Mouse (Mus musculus): ENCODE results near the gene Raver2. TPM values are rescaled to one million over a fixed set of nuclear protein-coding genes. Genes with fewer than 3 reads are reported as not detected.

Raver2 gene
- polyA plus RNA-seq, 1 experiment, result 0.04 TPM

DNA sequence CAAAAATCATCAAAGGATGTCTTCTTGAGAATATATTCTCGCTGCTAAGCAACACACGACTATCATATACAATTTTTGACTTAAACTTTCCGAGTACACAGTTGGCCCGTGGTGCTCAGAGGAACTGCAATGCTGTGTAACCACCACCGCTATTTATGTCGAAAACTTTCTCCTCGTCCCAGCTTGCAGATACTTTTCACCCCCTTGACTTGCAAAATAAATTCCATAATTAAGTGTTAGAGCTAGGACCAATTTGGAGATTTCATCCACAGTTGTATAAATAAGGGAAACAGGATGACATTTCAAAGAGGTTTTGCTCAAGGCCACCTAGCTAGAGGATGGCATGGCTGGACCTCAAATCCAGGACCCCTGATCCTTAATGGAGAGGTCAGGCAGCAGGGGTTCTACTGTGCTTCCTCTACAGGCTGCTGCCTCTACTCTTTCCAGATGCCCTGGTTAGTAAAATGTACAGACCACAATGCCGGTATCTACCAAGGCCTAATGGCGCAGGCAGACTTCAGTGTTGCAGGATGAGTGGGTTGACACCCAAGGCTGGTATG, 40.9 kb upstream of the Raver2 start:
- Histone ChIP-seq H3K4me2 (ENCODE audit: low read depth) (no peak overlapping the region), H3K4me3 (no peak overlapping the region), H3ac (ENCODE audit: control insufficient read depth, insufficient read length) (no peak overlapping the region), H3K36me3 (ENCODE audit: control insufficient read depth, insufficient read depth) (no peaks in the 10 kb centered on the region), H3K27me3 (ENCODE audit: control insufficient read depth, insufficient read depth, insufficient read length) (no peaks in the 10 kb centered on the region), H3K79me2 (ENCODE audit: control insufficient read depth, insufficient read depth) (no peaks in the 10 kb centered on the region)
- no peak for TF ChIP-seq TCF12 (IDR thresholded peaks at IDR 0.05; ENCODE audit: insufficient read depth, poor library complexity, severe bottlenecking)
- no peak for TF ChIP-seq POLR2AphosphoS2 (IDR thresholded peaks at IDR 0.05; ENCODE audit: insufficient read length, low read depth)

- Histone ChIP-seq H3K4me2 (ENCODE audit: low read depth) (no peak overlapping the region), H3K4me3 (no peak overlapping the region), H3ac (ENCODE audit: control insufficient read depth, insufficient read length) (no peak overlapping the region), H3K36me3 (ENCODE audit: control insufficient read depth, insufficient read depth) (no peaks in the 10 kb centered on the region), H3K27me3 (ENCODE audit: control insufficient read depth, insufficient read depth, insufficient read length) (no peaks in the 10 kb centered on the region), H3K79me2 (ENCODE audit: control insufficient read depth, insufficient read depth) (no peaks in the 10 kb centered on the region)
- no peak for TF ChIP-seq TCF12 (IDR thresholded peaks at IDR 0.05; ENCODE audit: insufficient read depth, poor library complexity, severe bottlenecking)
- TF ChIP-seq MYOD1 (IDR thresholded peaks at IDR 0.05; ENCODE audit: control insufficient read depth in 1 of 3, insufficient read length in 2 of 3, low read depth in 2 of 3), result no peak
- TF ChIP-seq E2F4 (IDR thresholded peaks at IDR 0.05; ENCODE audit: insufficient read depth), result no peak
- TF ChIP-seq MAX (IDR thresholded peaks at IDR 0.05; ENCODE audit: low read depth), result no peak
- no peak for TF ChIP-seq SRF (IDR thresholded peaks at IDR 0.05; ENCODE audit: control insufficient read depth, insufficient read length, low read depth)
- TF ChIP-seq TCF3 (IDR thresholded peaks at IDR 0.05; ENCODE audit: insufficient read length, low read depth), result no peak
- TF ChIP-seq CEBPB (IDR thresholded peaks at IDR 0.05; ENCODE audit: insufficient read depth, poor library complexity, severe bottlenecking), result no peak
- no peak for TF ChIP-seq REST (IDR thresholded peaks at IDR 0.05; ENCODE audit: insufficient read depth, insufficient read length)
- no peak for TF ChIP-seq POLR2A (IDR thresholded peaks at IDR 0.05; ENCODE audit: insufficient read length, low read depth)
These were observed 35.7 kb upstream of the Raver2 start for GRCm38 (mm10) chr4:101033047-101033446.

- no peak for TF ChIP-seq TCF3 (IDR thresholded peaks at IDR 0.05; ENCODE audit: insufficient read length, low read depth)
- TF ChIP-seq REST (IDR thresholded peaks at IDR 0.05; ENCODE audit: insufficient read depth, insufficient read length), result no peak
- no peak for TF ChIP-seq POLR2A (IDR thresholded peaks at IDR 0.05; ENCODE audit: insufficient read length, low read depth)
- TF ChIP-seq MYOG (IDR thresholded peaks at IDR 0.05; ENCODE audit: control insufficient read depth in 1 of 3, insufficient read depth in 1 of 3, insufficient read length in 2 of 3, low read depth in 2 of 3), result no peak
- TF ChIP-seq CEBPB (IDR thresholded peaks at IDR 0.05; ENCODE audit: insufficient read depth, poor library complexity, severe bottlenecking), result no peak
- no peak for TF ChIP-seq SRF (IDR thresholded peaks at IDR 0.05; ENCODE audit: control insufficient read depth, insufficient read length, low read depth)
- TF ChIP-seq MAX (IDR thresholded peaks at IDR 0.05; ENCODE audit: low read depth), result no peak
- TF ChIP-seq TCF12 (IDR thresholded peaks at IDR 0.05; ENCODE audit: insufficient read depth, poor library complexity, severe bottlenecking), result no peak
- no peak for TF ChIP-seq E2F4 (IDR thresholded peaks at IDR 0.05; ENCODE audit: insufficient read depth)
- no peak for TF ChIP-seq USF1 (IDR thresholded peaks at IDR 0.05; ENCODE audit: low read depth)
- TF ChIP-seq POLR2AphosphoS2 (IDR thresholded peaks at IDR 0.05; ENCODE audit: insufficient read length, low read depth), result no peak
- no peak for TF ChIP-seq MYOD1 (IDR thresholded peaks at IDR 0.05; ENCODE audit: control insufficient read depth in 1 of 3, insufficient read length in 2 of 3, low read depth in 2 of 3)
- H3K27me3 ChIP-seq (ENCODE audit: control insufficient read depth, insufficient read depth, insufficient read length), result no peaks in the 10 kb centered on the region
- no peak overlapping the region for H3K4me2 ChIP-seq (ENCODE audit: low read depth)
These were observed 33.7 kb upstream of the Raver2 start for GRCm38 (mm10) chr4:101035131-101035530.

GRCm38 (mm10) chr4:101037156-101037555, 31.6 kb upstream of the Raver2 start:
- H3K36me3 ChIP-seq (ENCODE audit: control insufficient read depth, insufficient read depth), result no peaks in the 10 kb centered on the region
- H3K79me2 ChIP-seq (ENCODE audit: control insufficient read depth, insufficient read depth), result no peaks in the 10 kb centered on the region
- no peak overlapping the region for H3ac ChIP-seq (ENCODE audit: control insufficient read depth, insufficient read length)
- H3K27me3 ChIP-seq (ENCODE audit: control insufficient read depth, insufficient read depth, insufficient read length), result no peaks in the 10 kb centered on the region
- H3K4me3 ChIP-seq, result no peak overlapping the region
- H3K4me2 ChIP-seq (ENCODE audit: low read depth), result no peak overlapping the region
- no peak for TF ChIP-seq TCF12 (IDR thresholded peaks at IDR 0.05; ENCODE audit: insufficient read depth, poor library complexity, severe bottlenecking)
- TF ChIP-seq MYOG (IDR thresholded peaks at IDR 0.05; ENCODE audit: control insufficient read depth in 1 of 3, insufficient read depth in 1 of 3, insufficient read length in 2 of 3, low read depth in 2 of 3), result no peak
- TF ChIP-seq POLR2A (IDR thresholded peaks at IDR 0.05; ENCODE audit: insufficient read length, low read depth), result no peak
- no peak for TF ChIP-seq CEBPB (IDR thresholded peaks at IDR 0.05; ENCODE audit: insufficient read depth, poor library complexity, severe bottlenecking)
- TF ChIP-seq POLR2AphosphoS2 (IDR thresholded peaks at IDR 0.05; ENCODE audit: insufficient read length, low read depth), result no peak
- no peak for TF ChIP-seq USF1 (IDR thresholded peaks at IDR 0.05; ENCODE audit: low read depth)
- TF ChIP-seq REST (IDR thresholded peaks at IDR 0.05; ENCODE audit: insufficient read depth, insufficient read length), result no peak
- no peak for TF ChIP-seq SRF (IDR thresholded peaks at IDR 0.05; ENCODE audit: control insufficient read depth, insufficient read length, low read depth)
- TF ChIP-seq MYOD1 (IDR thresholded peaks at IDR 0.05; ENCODE audit: control insufficient read depth in 1 of 3, insufficient read length in 2 of 3, low read depth in 2 of 3), result no peak
- TF ChIP-seq MAX (IDR thresholded peaks at IDR 0.05; ENCODE audit: low read depth), result no peak
- no peak for TF ChIP-seq E2F4 (IDR thresholded peaks at IDR 0.05; ENCODE audit: insufficient read depth)
- TF ChIP-seq TCF3 (IDR thresholded peaks at IDR 0.05; ENCODE audit: insufficient read length, low read depth), result no peak

More at GRCm38 (mm10) chr4:101035131-101035530, 33.7 kb upstream of the Raver2 start:
- Histone ChIP-seq H3ac (ENCODE audit: control insufficient read depth, insufficient read length) (no peak overlapping the region), H3K4me3 (no peak overlapping the region), H3K79me2 (ENCODE audit: control insufficient read depth, insufficient read depth) (no peaks in the 10 kb centered on the region), H3K36me3 (ENCODE audit: control insufficient read depth, insufficient read depth) (no peaks in the 10 kb centered on the region)

GRCm38 (mm10) chr4:101043691-101044090, 25.1 kb upstream of the Raver2 start:
- TF ChIP-seq SRF (IDR thresholded peaks at IDR 0.05; ENCODE audit: control insufficient read depth, insufficient read length, low read depth) (no peak), POLR2AphosphoS2 (IDR thresholded peaks at IDR 0.05; ENCODE audit: insufficient read length, low read depth) (no peak), REST (IDR thresholded peaks at IDR 0.05; ENCODE audit: insufficient read depth, insufficient read length) (no peak), USF1 (IDR thresholded peaks at IDR 0.05; ENCODE audit: low read depth) (no peak), E2F4 (IDR thresholded peaks at IDR 0.05; ENCODE audit: insufficient read depth) (no peak), TCF3 (IDR thresholded peaks at IDR 0.05; ENCODE audit: insufficient read length, low read depth) (no peak), MYOG (IDR thresholded peaks at IDR 0.05; ENCODE audit: control insufficient read depth in 1 of 3, insufficient read depth in 1 of 3, insufficient read length in 2 of 3, low read depth in 2 of 3) (no peak)
- Histone ChIP-seq H3K79me2 (ENCODE audit: control insufficient read depth, insufficient read depth) (no peaks in the 10 kb centered on the region), H3K4me3 (no peak overlapping the region), H3ac (ENCODE audit: control insufficient read depth, insufficient read length) (no peak overlapping the region), H3K27me3 (ENCODE audit: control insufficient read depth, insufficient read depth, insufficient read length) (no peaks in the 10 kb centered on the region), H3K4me2 (ENCODE audit: low read depth) (no peak overlapping the region), H3K36me3 (ENCODE audit: control insufficient read depth, insufficient read depth) (no peaks in the 10 kb centered on the region)
